12 mouse cellular contexts compared by ENCODE assay signal in genomic region chr6:55496201-55496600, GRCm38 (mm10).
"Had no signal": no experiment of that assay in that cellular context is flagged by ENCODE, and none has a peak within 500 bp of the region (broad histone marks: within the 10 kb centered on the region; RNA-seq: fewer than 3 reads in every experiment).

No protein-coding gene starts in this region.

- ATAC-seq: liver, postnatal 0 days; lung, postnatal 0 days; midbrain, embryonic 16.5 days had no signal

- DNase-seq: liver, postnatal 0 days; lung, adult 2 months; lung, postnatal 4 days; midbrain, embryonic 14.5 days; retina, postnatal 1 day; right cerebral cortex, postnatal 14 days; spleen, adult 18-20 months; thymus, adult 18-20 months; thymus, postnatal 14 days; thymus, postnatal 36 days had no signal
